Mouse (Mus musculus) liver, embryonic 13.5 days (tissue): Measurements from ENCODE around the gene Paqr4. TPM values are rescaled to one million over a fixed set of nuclear protein-coding genes. Genes with fewer than 3 reads are reported as not detected.

Experiments used
- ATAC-seq: fragments of 200-750 bp; cut with Nextera tagmentation; 2 replicates; pipeline ENCODE4 v1.8.0; 2017; ENCODE audit warnings: low read depth, mild to moderate bottlenecking, moderate number of reproducible peaks, moderate library complexity
- DNase-seq: peaks from one replicate; pipeline ENCODE4 v3.0.0; 2022
- H3K27ac ChIP-seq: fragments of 300-500 bp; sonication (generic); 2 replicates; pipeline ENCODE4 v1.5.1; 2015; ENCODE audit warnings: moderate library complexity, mild to moderate bottlenecking, inconsistent platforms
- H3K27me3 ChIP-seq: fragments of 300-500 bp; sonication (generic); 2 replicates; pipeline ENCODE4 v1.6.1; 2015; ENCODE audit warnings: mild to moderate bottlenecking, inconsistent platforms
- H3K36me3 ChIP-seq: fragments of 300-500 bp; sonication (generic); 2 replicates; pipeline ENCODE4 v1.6.1; 2015; ENCODE audit warnings: mild to moderate bottlenecking, inconsistent platforms
- H3K4me1 ChIP-seq: fragments of 300-500 bp; sonication (generic); replicated peaks from 2 replicates; pipeline ENCODE4 v1.6.1; 2015; ENCODE audit warnings: inconsistent platforms
- H3K4me2 ChIP-seq: fragments of 300-500 bp; sonication (generic); 2 replicates; pipeline ENCODE4 v1.6.1; 2015; ENCODE audit warnings: inconsistent platforms, mild to moderate bottlenecking, moderate library complexity
- H3K4me3 ChIP-seq: fragments of 300-500 bp; sonication (generic); replicated peaks from 2 replicates; pipeline ENCODE4 v1.5.1; 2015; ENCODE audit warnings: mild to moderate bottlenecking, inconsistent platforms
- H3K9ac ChIP-seq: fragments of 300-500 bp; sonication (generic); 2 replicates; pipeline ENCODE4 v1.6.1; 2015; ENCODE audit warnings: mild to moderate bottlenecking, inconsistent platforms
- H3K9me3 ChIP-seq: fragments of 300-500 bp; sonication (generic); replicated peaks from 2 replicates; pipeline ENCODE4 v1.6.1; 2016; ENCODE audit warnings: inconsistent platforms
- WGBS: fragments of 180-500 bp; shearing (Covaris S2); methylation state at CpG from one replicate; pipeline ENCODE4 v1.1.7; 2015; ENCODE audit not compliant: insufficient replicate concordance; 5-methylcytosine and 5-hydroxymethylcytosine counted together
- polyA plus RNA-seq: library from polyadenylated mRNA; unstranded; fragments of >200 nt; fragmentation: Nextera tagmentation; extraction: Ambion mirVana; gene quantifications from 2 replicates; pipeline ENCODE4 v1.2.1, GENCODE M21; 2015

Paqr4 gene
- polyA plus RNA-seq, 1 experiment from 2014 or later: 7.8 TPM

DNA sequence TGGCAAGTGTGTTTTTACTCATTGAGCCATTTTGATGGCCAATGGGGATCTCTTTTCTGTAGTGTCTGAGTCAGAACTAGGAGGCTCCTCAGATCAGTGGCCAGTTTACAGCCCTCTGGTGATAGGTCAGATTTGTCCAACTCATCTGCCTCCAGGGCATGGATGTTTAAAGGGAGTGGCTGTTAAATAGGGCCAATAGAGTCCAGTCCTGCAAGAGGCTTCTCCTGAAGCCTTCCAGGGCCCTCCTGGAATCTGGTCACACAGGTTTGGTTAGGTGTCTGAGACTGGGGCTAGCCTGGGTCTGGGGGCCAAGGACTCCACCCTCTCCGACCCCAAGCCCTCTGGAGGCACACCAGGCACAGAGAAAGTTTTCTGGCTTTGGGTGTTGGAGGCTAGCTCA, 46.2 kb downstream of the Paqr4 start:
- H3K27ac ChIP-seq: no peak overlapping the region
- ATAC-seq (no peak), DNase-seq (no peak)
- no peak overlapping the region for H3K4me3 ChIP-seq
- no peaks in the 10 kb centered on the region for H3K36me3 ChIP-seq
- H3K9me3 ChIP-seq: no peaks in the 10 kb centered on the region
- peaks cover 6% of the 10 kb centered on the region for H3K4me1 ChIP-seq
- WGBS: 46% methylated on average over 1 of the region's 1 CpGs
- no peak overlapping the region for H3K9ac ChIP-seq
- no peak overlapping the region for H3K4me2 ChIP-seq
- peaks cover 58% of the 10 kb centered on the region for H3K27me3 ChIP-seq

Other genes with a start within 250 kb of the Paqr4 start
- gene Zfp213, start 176.6 kb downstream of the Paqr4 start, polyA plus RNA-seq: 5.5 and 6.5 TPM in 2 replicates
- 1.2 and 1.6 TPM in 2 replicates for gene Zfp13, start 141.4 kb downstream of the Paqr4 start, polyA plus RNA-seq
- gene Zscan10, start 140.0 kb downstream of the Paqr4 start, polyA plus RNA-seq: not detected in 2 replicates
- gene Mmp25, start 95.6 kb downstream of the Paqr4 start, polyA plus RNA-seq: 0.14 and 0.15 TPM in 2 replicates
- gene Bicdl2, start 80.4 kb downstream of the Paqr4 start, polyA plus RNA-seq: 0.10 and 0.14 TPM in 2 replicates
- 21.6 and 21.9 TPM in 2 replicates for gene Hcfc1r1, start 67.3 kb downstream of the Paqr4 start, polyA plus RNA-seq
- gene Thoc6, start 67.0 kb downstream of the Paqr4 start, polyA plus RNA-seq: 27.6 and 27.8 TPM in 2 replicates
- gene Tnfrsf12a, start 63.4 kb downstream of the Paqr4 start, polyA plus RNA-seq: 6.2 and 6.7 TPM in 2 replicates
- 0.68 and 1.3 TPM in 2 replicates for gene Cldn6, start 61.6 kb downstream of the Paqr4 start, polyA plus RNA-seq
- not detected in 2 replicates for gene Cldn9, start 56.8 kb downstream of the Paqr4 start, polyA plus RNA-seq
- gene 1520401A03Rik, start 18.1 kb downstream of the Paqr4 start, polyA plus RNA-seq: 0.05 TPM in 1 of 2 replicates, not detected in the other
- gene Pkmyt1, start 14.5 kb downstream of the Paqr4 start, polyA plus RNA-seq: 26.6 and 27.8 TPM in 2 replicates
- 0.10 and 0.17 TPM in 2 replicates for gene Kremen2, start 5.0 kb upstream of the Paqr4 start, polyA plus RNA-seq
- 12.6 and 13.0 TPM in 2 replicates for gene Flywch1, start 30.7 kb upstream of the Paqr4 start, polyA plus RNA-seq
- 1.3 and 1.4 TPM in 2 replicates for gene Flywch2, start 45.2 kb upstream of the Paqr4 start, polyA plus RNA-seq
- gene Srrm2, start 49.7 kb upstream of the Paqr4 start, polyA plus RNA-seq: 228 and 235 TPM in 2 replicates
- gene Elob, start 88.3 kb upstream of the Paqr4 start, polyA plus RNA-seq: 535 and 572 TPM in 2 replicates
- not detected in 2 replicates for gene Prss33, start 95.2 kb upstream of the Paqr4 start, polyA plus RNA-seq
- not detected in 2 replicates for gene Prss32, start 103.0 kb upstream of the Paqr4 start, polyA plus RNA-seq
- 0.09 and 0.22 TPM in 2 replicates for gene Prss41, start 103.3 kb upstream of the Paqr4 start, polyA plus RNA-seq
- not detected in 2 replicates for gene Prss21, start 127.2 kb upstream of the Paqr4 start, polyA plus RNA-seq
- not detected in 2 replicates for gene Dcpp1, start 140.0 kb upstream of the Paqr4 start, polyA plus RNA-seq
- not detected in 2 replicates for gene Dcpp2, start 140.0 kb upstream of the Paqr4 start, polyA plus RNA-seq
- gene Dcpp3, start 176.6 kb upstream of the Paqr4 start, polyA plus RNA-seq: not detected in 2 replicates
- gene Sbp, start 200.8 kb upstream of the Paqr4 start, polyA plus RNA-seq: not detected in 2 replicates
- gene Sbpl, start 214.4 kb upstream of the Paqr4 start, polyA plus RNA-seq: not detected in 2 replicates
- not detected in 2 replicates for gene Prss30, start 239.7 kb upstream of the Paqr4 start, polyA plus RNA-seq